Mouse (Mus musculus): Measurements from ENCODE around the gene Nasp. TPM values are rescaled to one million over a fixed set of nuclear protein-coding genes. Genes with fewer than 3 reads are reported as not detected.

Gene Nasp
- polyA plus RNA-seq, 1 experiment, result 2.4 TPM

DNA sequence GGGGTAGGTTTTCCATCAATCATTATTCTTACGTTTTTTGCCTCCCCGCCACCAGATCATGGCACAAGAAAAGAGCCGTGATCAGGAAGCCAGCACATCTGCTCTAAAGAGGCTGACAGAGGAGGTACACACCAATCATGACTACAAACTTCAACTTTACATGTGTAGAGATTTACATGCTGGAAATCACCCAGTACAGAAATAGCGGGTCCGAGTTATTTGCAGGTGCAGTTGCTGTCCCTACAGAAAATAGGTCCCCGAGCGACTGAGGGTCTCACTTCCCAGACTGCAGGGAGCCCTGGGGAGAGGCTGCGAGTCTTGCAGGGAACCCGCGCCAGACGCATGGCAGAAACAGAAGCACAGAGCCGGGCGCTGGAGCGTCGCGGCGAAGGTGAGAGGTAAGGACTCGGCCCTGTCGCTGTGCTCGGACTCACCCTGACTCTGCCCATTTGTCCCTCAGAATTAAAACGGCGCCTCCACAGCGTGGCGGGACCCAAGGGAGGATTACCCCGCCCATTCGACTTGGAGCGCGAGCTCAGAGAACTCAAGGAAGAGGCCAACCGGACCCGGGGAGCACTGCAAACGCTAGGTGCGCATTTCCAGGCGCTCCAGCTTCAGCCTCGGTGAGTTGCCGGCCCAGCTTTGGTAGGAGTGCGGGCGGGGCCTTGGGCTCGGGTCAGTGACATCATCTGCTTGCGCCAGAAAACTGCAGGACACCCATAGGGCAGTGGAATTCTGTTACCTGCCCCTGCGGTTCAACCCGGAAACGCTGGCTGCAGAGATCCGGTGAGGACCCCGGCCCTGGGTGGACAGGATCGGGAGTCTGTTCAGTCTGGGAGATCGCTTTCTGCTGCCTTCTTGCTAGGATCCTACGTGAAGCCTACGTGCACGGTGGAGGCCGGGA is 30.5 kb downstream of the Nasp start:
- peak overlapping the region; percentile 80 for H3K4me3 ChIP-seq (replicated peaks; ENCODE audit: extremely low read depth, low read depth, low read length)
- peak; percentile 89 for DNase-seq
- TF ChIP-seq POLR2A (IDR thresholded peaks at IDR 0.05; ENCODE audit: borderline replicate concordance, extremely low read depth, low read depth, low read length), result peak; percentile 79
- no peak for TF ChIP-seq CTCF (IDR thresholded peaks at IDR 0.05; ENCODE audit: insufficient read depth, low read length)
- H3K4me1 ChIP-seq (ENCODE audit: control insufficient read depth, insufficient read depth, low read length), result 0 out of 2 replicates have a peak, but pooled peaks cover 4% of the 10 kb centered on the region
- under 1% methylated on average over 50 of the region's 50 CpGs for WGBS

- H3K4me3 ChIP-seq (replicated peaks; ENCODE audit: extremely low read depth, low read depth, low read length), result peak within 1 kb of the TSS; percentile 80
- TF ChIP-seq POLR2A (IDR thresholded peaks at IDR 0.05; ENCODE audit: borderline replicate concordance, extremely low read depth, low read depth, low read length) (no peak), CTCF (IDR thresholded peaks at IDR 0.05; ENCODE audit: insufficient read depth, low read length) (no peak)
- WGBS, result 24% methylated on average over 5 of the region's 5 CpGs
These were observed 31.4 kb downstream of the Nasp start, which contains the start of gene Ccdc17 for GRCm38 (mm10) chr4:116596379-116596778. Ccdc17 (plus strand) TSS chr4:116596654.

GRCm38 (mm10) chr4:116595793-116596192 is 31.9 kb downstream of the Nasp start:
- DNase-seq, result no peak
- Histone ChIP-seq H3K4me1 (ENCODE audit: control insufficient read depth, insufficient read depth, low read length) (0 out of 2 replicates have a peak, but pooled peaks cover 4% of the 10 kb centered on the region), H3K4me3 (replicated peaks; ENCODE audit: extremely low read depth, low read depth, low read length) (no peak overlapping the region)
- TF ChIP-seq POLR2A (IDR thresholded peaks at IDR 0.05; ENCODE audit: borderline replicate concordance, extremely low read depth, low read depth, low read length) (no peak), CTCF (IDR thresholded peaks at IDR 0.05; ENCODE audit: insufficient read depth, low read length) (no peak)
- WGBS, result 80% methylated on average over 8 of the region's 8 CpGs

More at GRCm38 (mm10) chr4:116596379-116596778, 31.4 kb downstream of the Nasp start, which contains the start of gene Ccdc17:
- DNase-seq, result peak; percentile 24
- H3K4me1 ChIP-seq (ENCODE audit: control insufficient read depth, insufficient read depth, low read length), result 0 out of 2 replicates have a peak, but pooled peaks cover 4% of the 10 kb centered on the region

DNA sequence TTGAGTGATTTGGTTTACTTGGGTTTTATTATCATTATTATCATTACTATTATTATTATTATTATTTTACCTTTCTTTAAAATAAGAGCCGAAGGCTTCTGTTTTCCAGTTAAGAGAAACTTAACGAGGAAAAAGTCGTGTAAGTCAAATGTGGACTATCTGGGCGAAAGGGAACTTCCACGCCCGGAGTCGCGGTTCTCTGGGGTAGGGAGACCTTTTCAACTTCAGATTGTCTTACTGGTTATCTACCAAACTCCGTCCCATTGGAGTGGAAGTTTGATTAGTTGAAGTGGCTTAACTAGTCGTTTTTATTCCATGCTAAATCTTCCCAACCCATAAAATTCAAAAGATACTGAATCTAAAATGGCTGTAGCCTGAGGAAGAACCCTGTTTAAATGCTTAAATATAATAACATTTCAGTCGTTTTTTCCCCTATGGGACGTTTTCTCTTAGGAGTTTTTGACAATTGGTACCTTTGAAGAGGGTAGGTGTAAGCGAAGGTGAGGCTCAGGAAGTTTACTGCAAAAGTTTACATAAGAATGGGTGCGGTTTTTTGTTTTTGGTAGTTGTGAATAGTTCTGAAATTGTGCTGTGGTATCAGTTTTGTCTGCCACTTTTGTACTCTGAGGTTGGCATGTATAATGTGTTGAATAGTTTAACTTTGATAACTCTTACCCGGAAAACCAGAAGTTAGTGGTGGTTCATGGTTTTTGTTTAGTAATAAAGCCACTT is 69.4 kb downstream of the Nasp start:
- TF ChIP-seq POLR2A (IDR thresholded peaks at IDR 0.05; ENCODE audit: borderline replicate concordance, extremely low read depth, low read depth, low read length) (no peak), CTCF (IDR thresholded peaks at IDR 0.05; ENCODE audit: insufficient read depth, low read length) (no peak)
- peak overlapping the region; percentile 91 for H3K4me3 ChIP-seq (replicated peaks; ENCODE audit: extremely low read depth, low read depth, low read length)
- WGBS, result 2% methylated on average over 15 of the region's 15 CpGs
- DNase-seq, result no peak
- peaks cover 5% of the 10 kb centered on the region for H3K4me1 ChIP-seq (ENCODE audit: control insufficient read depth, insufficient read depth, low read length)

DNA sequence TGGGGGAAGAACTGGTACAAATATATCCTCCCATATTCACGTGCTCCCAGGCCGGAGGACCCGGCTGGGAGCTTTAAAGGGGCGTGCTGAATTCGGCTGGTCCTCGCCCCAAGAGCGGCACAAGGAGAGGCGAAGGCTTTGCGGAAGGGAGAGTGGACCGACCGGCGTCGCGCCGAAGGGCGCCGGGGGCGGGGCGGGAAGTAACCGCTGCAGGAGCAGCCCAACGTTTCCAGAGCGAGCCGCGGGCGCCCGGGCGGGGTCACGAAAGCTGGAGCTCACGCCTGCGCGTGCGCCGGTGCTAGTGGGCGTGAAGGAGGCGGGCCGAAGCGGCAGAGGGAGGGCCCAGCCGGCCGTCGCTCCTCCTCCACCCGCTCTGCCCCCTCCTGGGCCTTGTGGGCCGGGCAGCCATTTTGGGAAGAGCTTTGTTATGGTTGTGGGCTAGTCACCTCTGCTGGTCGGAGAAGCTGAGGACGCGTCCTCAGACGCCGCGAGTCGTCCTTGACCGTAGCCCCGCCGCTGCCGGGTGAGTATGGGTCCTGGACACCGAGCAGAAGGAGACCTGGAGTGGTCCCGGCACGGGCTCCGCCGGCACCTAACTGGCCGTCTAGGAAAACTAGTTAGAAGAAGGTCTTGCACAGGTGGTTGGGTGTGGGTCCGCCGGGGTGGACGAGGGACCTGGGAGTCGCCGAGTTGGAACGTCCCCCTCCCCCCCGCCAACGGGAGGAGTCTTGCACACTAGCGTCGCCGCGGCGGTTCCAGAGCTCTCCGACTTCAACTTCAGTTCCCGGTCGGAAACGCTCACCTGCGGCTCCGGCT is 70.2 kb downstream of the Nasp start, which contains the start of gene Gpbp1l1:
Gene Gpbp1l1 (plus strand): TSS at position 353 of the 816 bp plus-strand sequence.
- Histone ChIP-seq H3K4me3 (replicated peaks; ENCODE audit: extremely low read depth, low read depth, low read length) (peak within 1 kb of the TSS; percentile 91), H3K4me1 (ENCODE audit: control insufficient read depth, insufficient read depth, low read length) (peaks cover 5% of the 10 kb centered on the region)
- DNase-seq, result peak; percentile 98
- under 1% methylated on average over 76 of the region's 78 CpGs for WGBS
- TF ChIP-seq POLR2A (IDR thresholded peaks at IDR 0.05; ENCODE audit: borderline replicate concordance, extremely low read depth, low read depth, low read length) (peak; percentile 77; the same call in 1 of the 2 replicates), CTCF (IDR thresholded peaks at IDR 0.05; ENCODE audit: insufficient read depth, low read length) (no peak)

GRCm38 (mm10) chr4:116556561-116557305 is 71.0 kb downstream of the Nasp start:
- DNase-seq, result peak; percentile 94
- WGBS, result under 1% methylated on average over 28 of the region's 28 CpGs
- Histone ChIP-seq H3K4me1 (ENCODE audit: control insufficient read depth, insufficient read depth, low read length) (peaks cover 2% of the 10 kb centered on the region), H3K4me3 (replicated peaks; ENCODE audit: extremely low read depth, low read depth, low read length) (peak overlapping the region; percentile 88)
- TF ChIP-seq POLR2A (IDR thresholded peaks at IDR 0.05; ENCODE audit: borderline replicate concordance, extremely low read depth, low read depth, low read length), result peak; percentile 94
- TF ChIP-seq CTCF (IDR thresholded peaks at IDR 0.05; ENCODE audit: insufficient read depth, low read length), result no peak

DNA sequence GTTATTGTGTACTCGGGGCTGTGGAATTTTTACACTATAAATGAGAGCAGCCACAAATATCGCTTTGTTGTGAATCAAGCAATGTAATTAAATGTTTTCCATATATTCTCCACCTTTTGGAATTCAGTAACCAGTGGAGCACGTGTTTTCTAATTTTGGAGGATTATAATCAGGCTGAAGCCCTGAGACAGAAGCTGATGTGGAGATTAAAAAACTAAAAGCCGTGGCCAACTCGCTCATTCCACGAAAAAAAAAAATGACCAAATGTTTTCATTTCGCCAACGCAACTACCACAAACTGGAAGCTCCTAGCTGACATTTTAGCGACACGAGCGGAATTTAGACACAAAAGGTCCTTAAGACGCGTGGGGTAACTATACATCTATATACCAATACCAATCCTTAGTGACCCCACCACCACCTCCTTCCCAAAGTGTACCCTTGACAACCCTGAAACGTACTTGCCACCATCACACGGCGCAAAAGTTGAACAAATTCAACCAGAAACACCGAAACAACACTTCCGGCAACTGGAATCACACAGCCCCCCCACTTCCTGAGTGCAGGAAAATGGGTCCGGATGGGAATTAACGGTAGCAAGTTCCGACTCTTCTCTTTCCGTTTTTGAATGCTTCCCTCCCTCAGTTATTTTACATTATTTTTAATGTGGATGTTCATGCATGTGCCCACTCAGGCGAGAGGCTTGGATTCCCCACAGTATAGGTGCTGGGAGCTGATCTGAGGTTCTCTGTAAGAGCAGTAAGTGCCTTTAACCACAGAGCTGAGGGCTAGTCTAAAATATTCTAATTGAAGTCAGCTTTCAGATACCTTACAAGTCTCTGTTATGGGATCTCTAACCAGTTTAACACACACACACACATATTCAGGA is 72.1 kb downstream of the Nasp start, which contains the start of gene Tmem69:
Gene Tmem69 (minus strand): TSS at position 524 of the 888 bp plus-strand sequence.
- WGBS, result 2% methylated on average over 23 of the region's 23 CpGs
- Histone ChIP-seq H3K4me3 (replicated peaks; ENCODE audit: extremely low read depth, low read depth, low read length) (peak within 1 kb of the TSS; percentile 88), H3K4me1 (ENCODE audit: control insufficient read depth, insufficient read depth, low read length) (peaks cover 2% of the 10 kb centered on the region)
- peak; percentile 77 for DNase-seq
- no peak for TF ChIP-seq POLR2A (IDR thresholded peaks at IDR 0.05; ENCODE audit: borderline replicate concordance, extremely low read depth, low read depth, low read length)
- no peak for TF ChIP-seq CTCF (IDR thresholded peaks at IDR 0.05; ENCODE audit: insufficient read depth, low read length)
